In the genomic region with DNA sequence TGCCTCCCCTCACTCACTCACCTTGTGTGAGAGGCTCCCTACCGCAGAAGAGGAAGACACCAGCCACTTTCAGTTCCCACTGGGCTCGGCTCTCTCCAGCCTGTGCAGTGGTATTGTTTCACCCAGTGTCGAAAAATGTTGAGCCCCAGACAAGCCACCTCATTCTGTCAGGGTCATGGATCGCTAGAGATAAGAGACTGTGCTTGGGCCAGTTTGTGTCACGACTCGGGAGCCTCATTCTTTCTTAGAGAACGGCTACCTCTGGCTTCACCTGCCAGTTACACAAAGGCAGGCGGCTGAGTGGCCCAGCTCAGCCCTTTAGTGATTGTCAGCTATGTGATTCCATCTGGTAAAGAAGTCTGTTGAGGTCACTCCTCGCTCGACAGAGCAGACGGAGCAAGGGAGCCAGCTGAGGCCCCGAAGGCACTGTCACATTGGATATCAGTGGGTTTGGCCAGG, we compare ENCODE assay signal across 10 mouse cellular contexts. TPM values are rescaled to one million over a fixed set of nuclear protein-coding genes. Genes with fewer than 3 reads are reported as not detected.
A peak's percentile ranks its signal among the peaks of the same experiment; 100 is the strongest.
DNase-seq lines count a peak whose midpoint lies in the region; ATAC-seq lines count a peak whose summit lies in the region.
"Had no signal": no experiment of that assay in that cellular context is flagged by ENCODE, and none has a peak within 500 bp of the region (broad histone marks: within the 10 kb centered on the region; RNA-seq: fewer than 3 reads in every experiment).

No protein-coding gene starts in this region.

- H3K4me3 ChIP-seq in heart, embryonic 11.5 days (ENCODE audit: low read depth, low read length): no peak overlapping the region
- no peak overlapping the region for H3K4me3 ChIP-seq in embryonic facial prominence, embryonic 10.5 days
- peak overlapping the region; percentile 36 for H3K4me3 ChIP-seq in liver, embryonic 12.5 days

- no peak for DNase-seq in heart, postnatal 25 days (ENCODE audit: low spot score)
- no peak for DNase-seq in embryonic facial prominence, embryonic 10.5 days (ENCODE audit: low spot score)
- DNase-seq in retina, embryonic 14.5 days (ENCODE audit: low spot score): peak; percentile 51
- no peak for DNase-seq in gastrocnemius, postnatal 4 days (ENCODE audit: low spot score in 2 of 2)
- no peak for DNase-seq in frontal cortex, postnatal 14 days (ENCODE audit: low spot score in 2 of 2)
- no peak for DNase-seq in gastrocnemius, postnatal 14 days
- DNase-seq: thymus, postnatal 4 days had no signal

- no peaks in the 10 kb centered on the region; the same call in 1 of the 2 replicates for H3K36me3 ChIP-seq in heart, embryonic 11.5 days (ENCODE audit: control insufficient read depth, insufficient read depth, low read length)
- peaks cover 20% of the 10 kb centered on the region for H3K36me3 ChIP-seq in embryonic facial prominence, embryonic 10.5 days (replicated peaks)
- peaks cover 50% of the 10 kb centered on the region for H3K36me3 ChIP-seq in liver, embryonic 12.5 days

- H3K4me1 ChIP-seq in heart, embryonic 11.5 days (ENCODE audit: control insufficient read depth, insufficient read depth, low read length): peaks cover 47% of the 10 kb centered on the region
- peaks cover 93% of the 10 kb centered on the region for H3K4me1 ChIP-seq in embryonic facial prominence, embryonic 10.5 days
- H3K4me1 ChIP-seq in liver, embryonic 12.5 days: peaks cover 96% of the 10 kb centered on the region

- no peak overlapping the region for H3K9ac ChIP-seq in heart, embryonic 11.5 days (ENCODE audit: low read depth, low read length)
- peak overlapping the region; percentile 97 for H3K9ac ChIP-seq in liver, embryonic 12.5 days

- WGBS in heart, embryonic 11.5 days (ENCODE audit: insufficient replicate concordance): 49% methylated on average over 12 of the region's 12 CpGs
- WGBS in embryonic facial prominence, embryonic 10.5 days: 63% methylated on average over 12 of the region's 12 CpGs
- 19% methylated on average over 12 of the region's 12 CpGs for WGBS in liver, embryonic 12.5 days (ENCODE audit: insufficient replicate concordance)

- no peak for ATAC-seq in heart, embryonic 11.5 days (replicated peaks; ENCODE audit: insufficient number of reproducible peaks, low FRiP score, low TSS enrichment)
- ATAC-seq in liver, embryonic 12.5 days: no peak

- intact Hi-C loops in heart, postnatal 25 days (cut with DNase I): no loop called here
- intact Hi-C loops in gastrocnemius, postnatal 14 days (cut with DNase I; ENCODE audit: low total_unique reads): no loop called here

- 0 out of 2 replicates have a peak overlapping the region, but pooled peaks have one; percentile 16 for H3K27ac ChIP-seq in heart, embryonic 11.5 days (ENCODE audit: low read depth, low read length)
- 0 out of 2 replicates have a peak overlapping the region, but pooled peaks have one; percentile 14 for H3K27ac ChIP-seq in embryonic facial prominence, embryonic 10.5 days (replicated peaks)
- peak overlapping the region; percentile 93 for H3K27ac ChIP-seq in liver, embryonic 12.5 days

- H3K27me3 ChIP-seq in heart, embryonic 11.5 days (ENCODE audit: control insufficient read depth, insufficient read depth, low read length): no peaks in the 10 kb centered on the region
- no peaks in the 10 kb centered on the region for H3K27me3 ChIP-seq in embryonic facial prominence, embryonic 10.5 days (replicated peaks; ENCODE audit: low read depth, poor library complexity, severe bottlenecking)
- H3K27me3 ChIP-seq in liver, embryonic 12.5 days (replicated peaks): no peaks in the 10 kb centered on the region

- H3K4me2 ChIP-seq in heart, embryonic 11.5 days: peak overlapping the region; percentile 24; the same call in 1 of the 2 replicates
- peak overlapping the region; percentile 87 for H3K4me2 ChIP-seq in liver, embryonic 12.5 days

- no peaks in the 10 kb centered on the region for H3K9me3 ChIP-seq in heart, embryonic 11.5 days (replicated peaks; ENCODE audit: control insufficient read depth, low read length)
- no peaks in the 10 kb centered on the region for H3K9me3 ChIP-seq in embryonic facial prominence, embryonic 10.5 days
- no peaks in the 10 kb centered on the region for H3K9me3 ChIP-seq in liver, embryonic 12.5 days (replicated peaks)

RNA-seq across cellular contexts. Expression of gene Sema4b, which starts 17.0 kb away (rescaled TPM):
- 5.9 and 8.5 TPM in 2 replicates for polyA plus RNA-seq in heart, embryonic 11.5 days (2014; fragmentation: Nextera tagmentation; extraction: Ambion mirVana)
- total RNA-seq in heart, postnatal 25 days (2021): 10 to 100 TPM; 11.0 to 12.7 TPM
- polyA plus RNA-seq in embryonic facial prominence, embryonic 10.5 days (2016; fragmentation: Nextera tagmentation; extraction: Ambion mirVana): 11.4 and 11.9 TPM in 2 replicates
- 16.9 and 17.9 TPM in 2 replicates for polyA plus RNA-seq in liver, embryonic 12.5 days (2016; fragmentation: Nextera tagmentation; extraction: Ambion mirVana)
- total RNA-seq in gastrocnemius, postnatal 4 days (2021): 1 to 10 TPM; 5.4 to 5.6 TPM
- total RNA-seq in gastrocnemius, postnatal 14 days (2021): 1 to 10 TPM; 1.9 to 2.5 TPM

RNA-seq across cellular contexts. Expression of gene Cib1, which starts 28.9 kb away (rescaled TPM):
- 53.8 and 57.4 TPM in 2 replicates for polyA plus RNA-seq in heart, embryonic 11.5 days (2014; fragmentation: Nextera tagmentation; extraction: Ambion mirVana)
- 10 to 100 TPM; 14.1 to 18.0 TPM for total RNA-seq in heart, postnatal 25 days (2021)
- 67.4 and 70.8 TPM in 2 replicates for polyA plus RNA-seq in embryonic facial prominence, embryonic 10.5 days (2016; fragmentation: Nextera tagmentation; extraction: Ambion mirVana)
- polyA plus RNA-seq in liver, embryonic 12.5 days (2016; fragmentation: Nextera tagmentation; extraction: Ambion mirVana): 97.5 and 99.2 TPM in 2 replicates
- total RNA-seq in gastrocnemius, postnatal 4 days (2021): 10 to 100 TPM; 21.1 to 21.2 TPM
- total RNA-seq in gastrocnemius, postnatal 14 days (2021): 10 to 100 TPM in 1 of 2 experiments, 1 to 10 TPM in 1; 9.4 to 11.3 TPM

RNA-seq across cellular contexts. Expression of gene Gdpgp1, which starts 29.0 kb away (rescaled TPM):
- polyA plus RNA-seq in heart, embryonic 11.5 days (2014; fragmentation: Nextera tagmentation; extraction: Ambion mirVana): 4.6 and 5.5 TPM in 2 replicates
- total RNA-seq in heart, postnatal 25 days (2021): 1 to 10 TPM; 1.4 to 1.8 TPM
- polyA plus RNA-seq in embryonic facial prominence, embryonic 10.5 days (2016; fragmentation: Nextera tagmentation; extraction: Ambion mirVana): 6.6 and 6.7 TPM in 2 replicates
- 3.9 and 4.4 TPM in 2 replicates for polyA plus RNA-seq in liver, embryonic 12.5 days (2016; fragmentation: Nextera tagmentation; extraction: Ambion mirVana)
- 1 to 10 TPM; 1.7 to 1.9 TPM for total RNA-seq in gastrocnemius, postnatal 4 days (2021)
- 1 to 10 TPM; 1.1 to 1.5 TPM for total RNA-seq in gastrocnemius, postnatal 14 days (2021)

RNA-seq across cellular contexts. Expression of gene Ttll13, which starts 42.5 kb away (rescaled TPM):
- polyA plus RNA-seq in heart, embryonic 11.5 days (2014; fragmentation: Nextera tagmentation; extraction: Ambion mirVana): 0.31 and 0.51 TPM in 2 replicates
- total RNA-seq in heart, postnatal 25 days (2021): under 1 TPM; 0.28 to 0.52 TPM
- 0.57 and 0.89 TPM in 2 replicates for polyA plus RNA-seq in embryonic facial prominence, embryonic 10.5 days (2016; fragmentation: Nextera tagmentation; extraction: Ambion mirVana)
- polyA plus RNA-seq in liver, embryonic 12.5 days (2016; fragmentation: Nextera tagmentation; extraction: Ambion mirVana): 0.61 and 1.0 TPM in 2 replicates
- under 1 TPM; 0.36 to 0.61 TPM for total RNA-seq in gastrocnemius, postnatal 4 days (2021)
- total RNA-seq in gastrocnemius, postnatal 14 days (2021): under 1 TPM; 0.20 to 0.33 TPM
- polyA plus RNA-seq: inflammation-experienced regulatory T-cells, adult 6 months had no signal

RNA-seq across cellular contexts. Expression of gene Ngrn, which starts 57.3 kb away (rescaled TPM):
- polyA plus RNA-seq in heart, embryonic 11.5 days (2014; fragmentation: Nextera tagmentation; extraction: Ambion mirVana): 41.4 and 41.8 TPM in 2 replicates
- total RNA-seq in heart, postnatal 25 days (2021): 10 to 100 TPM; 25.1 to 27.1 TPM
- polyA plus RNA-seq in embryonic facial prominence, embryonic 10.5 days (2016; fragmentation: Nextera tagmentation; extraction: Ambion mirVana): 42.7 and 43.2 TPM in 2 replicates
- 42.0 and 45.6 TPM in 2 replicates for polyA plus RNA-seq in liver, embryonic 12.5 days (2016; fragmentation: Nextera tagmentation; extraction: Ambion mirVana)
- 10 to 100 TPM; 24.4 to 24.6 TPM for total RNA-seq in gastrocnemius, postnatal 4 days (2021)
- total RNA-seq in gastrocnemius, postnatal 14 days (2021): 10 to 100 TPM; 20.6 to 21.5 TPM

Comparison
In these comparisons a context has a peak if more than half of its experiments do, and no peak if none do; other contexts are left out.
1. H3K27ac ChIP-seq: peak in every context shown above with its lines; median percentile 93 in liver, embryonic 12.5 days; 16 in heart, embryonic 11.5 days; 14 in embryonic facial prominence, embryonic 10.5 days.